Mouse (Mus musculus): ENCODE data around the gene Slc44a2.

GRCm38 (mm10) chr9:21383966-21384365 lies 63.5 kb downstream of the Slc44a2 start:
- TF ChIP-seq CTCF (IDR thresholded peaks at IDR 0.05; ENCODE audit: low read depth) (no peak), EP300 (IDR thresholded peaks at IDR 0.05; ENCODE audit: low read depth) (no peak)
